Mouse (Mus musculus): ENCODE results near the gene Gm6370. TPM values are rescaled to one million over a fixed set of nuclear protein-coding genes. Genes with fewer than 3 reads are reported as not detected.
"Not testable (repeated sequence)": the region's sequence is repeated elsewhere in the genome, so short reads cannot be mapped to it uniquely, and the experiment has no call there.

Gm6370 gene
- not detected for total RNA-seq (2021)
- long read RNA-seq, experiment 1: 0 reads
- long read RNA-seq, experiment 2: 0 reads

GRCm38 (mm10) chr5:146491063-146491462 is at the start of gene Gm6370:
TSS of gene Gm6370 (plus strand) at chr5:146491363.
- intact Hi-C loops (cut with DNase I); DNase-seq (ENCODE audit: low spot score in 2 of 2): not testable (repeated sequence)

- no peak for DNase-seq (ENCODE audit: low spot score in 2 of 2)
Measured at GRCm38 (mm10) chr5:146442767-146443166, 48.4 kb upstream of the Gm6370 start.

GRCm38 (mm10) chr5:146446633-146447032 is 44.5 kb upstream of the Gm6370 start:
- no peak for DNase-seq (ENCODE audit: low spot score in 2 of 2)
- intact Hi-C loops (cut with DNase I): no loop called here

More at GRCm38 (mm10) chr5:146442767-146443166, 48.4 kb upstream of the Gm6370 start:
- intact Hi-C loops (cut with DNase I): no loop called here

- no peak for DNase-seq (ENCODE audit: low spot score in 2 of 2)
- intact Hi-C loops (cut with DNase I): loop anchor here (5.0 kb wide), 1 partner anchor 104 kb away; no protein-coding TSS in a partner anchor
Measured at GRCm38 (mm10) chr5:146451592-146452254, 39.4 kb upstream of the Gm6370 start.

GRCm38 (mm10) chr5:146453556-146453955 is 37.6 kb upstream of the Gm6370 start:
- peak; percentile 20 to 56 for DNase-seq (ENCODE audit: low spot score in 2 of 2)
- intact Hi-C loops (cut with DNase I): loop anchor here (5.0 kb wide), 1 partner anchor 106 kb away; no protein-coding TSS in a partner anchor

GRCm38 (mm10) chr5:146461612-146462011 is 29.6 kb upstream of the Gm6370 start:
- intact Hi-C loops (cut with DNase I): no loop called here
- no peak for DNase-seq (ENCODE audit: low spot score in 2 of 2)

- intact Hi-C loops (cut with DNase I): loop anchor here (5.0 kb wide), 1 partner anchor 134 kb away; no protein-coding TSS in a partner anchor
- DNase-seq (ENCODE audit: low spot score in 2 of 2): no peak
Measured at GRCm38 (mm10) chr5:146466663-146467062, 24.5 kb upstream of the Gm6370 start.

GRCm38 (mm10) chr5:146468311-146468710 is 22.9 kb upstream of the Gm6370 start:
- intact Hi-C loops (cut with DNase I): loop anchor here (5.0 kb wide), 1 partner anchor 136 kb away; no protein-coding TSS in a partner anchor
- DNase-seq (ENCODE audit: low spot score in 2 of 2): no peak

GRCm38 (mm10) chr5:146470821-146471220 is 20.3 kb upstream of the Gm6370 start:
- no peak for DNase-seq (ENCODE audit: low spot score in 2 of 2)
- intact Hi-C loops (cut with DNase I): loop anchor here (5.0 to 10.0 kb wide), 2 partner anchors 84 to 286 kb away; partner anchors contain the start of gene 1700001J03Rik

GRCm38 (mm10) chr5:146471311-146471710 is 19.9 kb upstream of the Gm6370 start:
- intact Hi-C loops (cut with DNase I): loop anchor here (5.0 to 10.0 kb wide), 2 partner anchors 84 to 287 kb away; partner anchors contain the start of gene 1700001J03Rik
- no peak for DNase-seq (ENCODE audit: low spot score in 2 of 2)

- no peak for DNase-seq (ENCODE audit: low spot score in 2 of 2)
- intact Hi-C loops (cut with DNase I): loop anchor here (5.0 to 10.0 kb wide), 2 partner anchors 85 to 287 kb away; partner anchors contain the start of gene 1700001J03Rik
Measured at GRCm38 (mm10) chr5:146471821-146472220, 19.3 kb upstream of the Gm6370 start.

GRCm38 (mm10) chr5:146479564-146479963 is 11.6 kb upstream of the Gm6370 start:
- intact Hi-C loops (cut with DNase I): loop anchor here (10.0 kb wide), 1 partner anchor 295 kb away; the partner anchor contains the start of gene 1700001J03Rik
- peak; percentile 41 to 68 for DNase-seq (ENCODE audit: low spot score in 2 of 2)

- intact Hi-C loops (cut with DNase I); DNase-seq (ENCODE audit: low spot score in 2 of 2): not testable (repeated sequence)
Measured at GRCm38 (mm10) chr5:146481665-146482064, 9.5 kb upstream of the Gm6370 start, which contains the start of gene Gm6408. TSS of gene Gm6408 (plus strand) at chr5:146481965.

- peak in 1 of 2 experiments; percentile 53 for DNase-seq (ENCODE audit: low spot score in 2 of 2)
- intact Hi-C loops (cut with DNase I): not testable (repeated sequence)
Measured at GRCm38 (mm10) chr5:146488959-146489358, 2.2 kb upstream of the Gm6370 start.

- intact Hi-C loops (cut with DNase I): not testable (repeated sequence)
Measured at GRCm38 (mm10) chr5:146502099-146502498, 10.9 kb downstream of the Gm6370 start, which contains the start of gene 4930449I24Rik. TSS of gene 4930449I24Rik (plus strand) at chr5:146502399.

GRCm38 (mm10) chr5:146513823-146514222 is 22.7 kb downstream of the Gm6370 start, which contains the start of gene Gm3402:
TSS of gene Gm3402 (plus strand) at chr5:146514123.
- intact Hi-C loops (cut with DNase I); DNase-seq (ENCODE audit: low spot score in 2 of 2): not testable (repeated sequence)

More at GRCm38 (mm10) chr5:146502099-146502498, 10.9 kb downstream of the Gm6370 start, which contains the start of gene 4930449I24Rik:
- DNase-seq (ENCODE audit: low spot score in 2 of 2): not testable (repeated sequence)

GRCm38 (mm10) chr5:146525501-146525900 is 34.3 kb downstream of the Gm6370 start, which contains the start of gene Gm3404:
TSS of gene Gm3404 (plus strand) at chr5:146525801.
- DNase-seq (ENCODE audit: low spot score in 2 of 2); intact Hi-C loops (cut with DNase I): not testable (repeated sequence)

- DNase-seq (ENCODE audit: low spot score in 2 of 2); intact Hi-C loops (cut with DNase I): not testable (repeated sequence)
Measured at GRCm38 (mm10) chr5:146537347-146537746, 46.2 kb downstream of the Gm6370 start, which contains the start of gene Gm3409. TSS of gene Gm3409 (plus strand) at chr5:146537647.

All from left cerebral cortex, postnatal 14 days (tissue).